Mouse (Mus musculus): Measurements from ENCODE around the gene Gas1. TPM values are rescaled to one million over a fixed set of nuclear protein-coding genes. Genes with fewer than 3 reads are reported as not detected.

Gene Gas1
- polyA plus RNA-seq, 1 experiment from 2014 or later, result 62.4 TPM

DNA sequence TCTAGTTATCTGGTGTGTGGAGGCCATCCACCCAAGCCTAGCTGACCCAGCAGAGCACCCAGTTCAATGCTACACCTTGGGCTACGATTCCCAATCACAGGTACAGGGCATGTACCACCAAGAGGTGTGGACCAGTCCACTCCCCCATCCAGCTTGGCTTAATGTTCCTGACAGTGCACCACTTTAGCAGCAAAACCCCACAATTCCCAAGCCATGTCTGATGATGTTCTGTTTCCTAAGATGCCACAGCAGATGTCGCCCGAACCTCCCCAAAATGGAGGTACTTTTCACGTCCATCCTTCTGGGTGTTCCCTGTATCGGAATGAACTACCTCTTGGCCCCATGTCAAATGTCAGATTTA lies 42.7 kb downstream of the Gas1 start:
- H3K36me3 ChIP-seq (ENCODE audit: control insufficient read depth, insufficient read depth, low read length), result no peaks in the 10 kb centered on the region
- DNase-seq (ENCODE audit: low spot score) (no peak), ATAC-seq (ENCODE audit: low FRiP score, low TSS enrichment) (no peak)
- H3K4me1 ChIP-seq (replicated peaks; ENCODE audit: control insufficient read depth, insufficient read depth), result no peaks in the 10 kb centered on the region
- WGBS, result 90% methylated on average over 5 of the region's 5 CpGs
- no peaks in the 10 kb centered on the region for H3K27me3 ChIP-seq (ENCODE audit: control insufficient read depth, insufficient read depth, low read length)
- no peak overlapping the region for H3K27ac ChIP-seq (replicated peaks)
- no peak overlapping the region for H3K4me3 ChIP-seq (ENCODE audit: low read depth, low read length)
- TF ChIP-seq CTCF (IDR thresholded peaks at IDR 0.05; ENCODE audit: low read depth) (no peak), EP300 (optimal IDR thresholded peaks at IDR 0.05) (no peak)
- H3K4me2 ChIP-seq (replicated peaks; ENCODE audit: low read depth), result no peak overlapping the region
- no peaks in the 10 kb centered on the region for H3K9me3 ChIP-seq (ENCODE audit: control insufficient read depth, low read length)
- H3K9ac ChIP-seq (ENCODE audit: low read length), result no peak overlapping the region

DNA sequence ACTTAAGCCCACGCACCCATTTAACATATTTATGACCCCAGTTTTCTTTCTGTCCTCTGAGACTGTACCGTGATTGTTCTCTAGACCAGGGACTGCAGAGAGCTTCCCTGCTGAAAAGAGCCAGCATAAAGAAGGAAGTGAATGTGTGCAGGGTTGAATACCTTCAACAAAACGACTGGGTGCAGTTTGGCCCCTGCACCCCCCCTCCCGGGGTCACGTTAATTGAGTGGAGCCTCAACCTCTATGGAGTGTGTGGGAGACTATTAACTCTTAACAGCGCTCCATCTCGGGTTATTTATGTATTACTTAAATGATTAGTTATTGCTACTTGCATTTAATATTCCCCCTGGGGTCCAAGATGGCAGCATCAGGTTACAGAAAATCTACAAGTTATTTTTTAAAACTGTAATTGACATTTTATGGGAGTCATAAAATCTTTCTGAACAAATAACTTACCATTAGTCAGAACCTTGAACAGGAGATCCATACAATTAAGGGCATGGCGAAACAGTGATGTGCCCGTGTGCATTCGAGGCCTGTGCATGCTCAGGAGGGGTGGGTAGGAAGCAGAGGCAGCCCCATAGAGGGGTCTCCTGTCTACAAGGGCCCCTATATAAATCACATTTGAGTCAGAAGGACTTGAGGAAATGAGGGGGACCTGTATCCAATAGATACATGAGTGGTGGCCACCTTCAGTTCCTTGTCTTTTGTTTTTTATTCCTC lies 43.3 kb downstream of the Gas1 start:
- Histone ChIP-seq H3K9ac (ENCODE audit: low read length) (no peak overlapping the region), H3K4me2 (replicated peaks; ENCODE audit: low read depth) (no peak overlapping the region), H3K9me3 (ENCODE audit: control insufficient read depth, low read length) (no peaks in the 10 kb centered on the region), H3K4me3 (ENCODE audit: low read depth, low read length) (no peak overlapping the region), H3K27me3 (ENCODE audit: control insufficient read depth, insufficient read depth, low read length) (no peaks in the 10 kb centered on the region), H3K4me1 (replicated peaks; ENCODE audit: control insufficient read depth, insufficient read depth) (no peaks in the 10 kb centered on the region), H3K27ac (replicated peaks) (no peak overlapping the region), H3K36me3 (ENCODE audit: control insufficient read depth, insufficient read depth, low read length) (no peaks in the 10 kb centered on the region)
- DNase-seq (ENCODE audit: low spot score) (no peak), ATAC-seq (ENCODE audit: low FRiP score, low TSS enrichment) (no peak)
- 53% methylated on average over 10 of the region's 10 CpGs for WGBS
- TF ChIP-seq EP300 (optimal IDR thresholded peaks at IDR 0.05), result no peak
- no peak for TF ChIP-seq CTCF (IDR thresholded peaks at IDR 0.05; ENCODE audit: low read depth)

- Histone ChIP-seq H3K4me2 (replicated peaks; ENCODE audit: low read depth) (no peak overlapping the region), H3K27ac (replicated peaks) (no peak overlapping the region), H3K4me3 (ENCODE audit: low read depth, low read length) (no peak overlapping the region), H3K9me3 (ENCODE audit: control insufficient read depth, low read length) (no peaks in the 10 kb centered on the region), H3K36me3 (ENCODE audit: control insufficient read depth, insufficient read depth, low read length) (no peaks in the 10 kb centered on the region), H3K9ac (ENCODE audit: low read length) (no peak overlapping the region), H3K4me1 (replicated peaks; ENCODE audit: control insufficient read depth, insufficient read depth) (no peaks in the 10 kb centered on the region), H3K27me3 (ENCODE audit: control insufficient read depth, insufficient read depth, low read length) (no peaks in the 10 kb centered on the region)
- TF ChIP-seq CTCF (IDR thresholded peaks at IDR 0.05; ENCODE audit: low read depth), result no peak
- TF ChIP-seq EP300 (optimal IDR thresholded peaks at IDR 0.05), result no peak
- 63% methylated on average over 13 of the region's 13 CpGs for WGBS
- no peak for DNase-seq (ENCODE audit: low spot score)
- ATAC-seq (ENCODE audit: low FRiP score, low TSS enrichment), result no peak
Measured at GRCm38 (mm10) chr13:60131771-60132170, 45.4 kb downstream of the Gas1 start.

DNA sequence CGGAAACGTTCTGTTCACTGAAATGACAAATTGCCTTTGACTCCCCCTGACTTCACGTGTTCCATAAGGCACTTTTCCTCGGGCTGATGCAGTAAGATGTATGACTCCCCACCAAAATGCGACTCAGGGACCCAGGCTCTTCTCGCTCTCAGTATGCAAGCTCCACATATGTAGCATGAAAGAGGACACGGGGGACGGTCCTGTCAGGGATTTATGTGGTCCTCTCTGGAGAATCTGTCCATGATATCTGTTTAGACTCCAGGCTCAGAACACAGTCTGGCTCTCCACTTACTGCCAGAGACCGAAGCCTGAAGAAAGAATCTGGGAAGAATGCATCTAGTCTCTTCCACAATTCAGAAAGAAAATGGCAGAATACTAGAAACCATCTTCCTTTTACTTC lies 47.6 kb downstream of the Gas1 start:
- DNase-seq (ENCODE audit: low spot score) (no peak), ATAC-seq (ENCODE audit: low FRiP score, low TSS enrichment) (no peak)
- Histone ChIP-seq H3K27ac (replicated peaks) (no peak overlapping the region), H3K27me3 (ENCODE audit: control insufficient read depth, insufficient read depth, low read length) (no peaks in the 10 kb centered on the region), H3K4me1 (replicated peaks; ENCODE audit: control insufficient read depth, insufficient read depth) (no peaks in the 10 kb centered on the region), H3K36me3 (ENCODE audit: control insufficient read depth, insufficient read depth, low read length) (no peaks in the 10 kb centered on the region), H3K9me3 (ENCODE audit: control insufficient read depth, low read length) (no peaks in the 10 kb centered on the region), H3K9ac (ENCODE audit: low read length) (no peak overlapping the region), H3K4me2 (replicated peaks; ENCODE audit: low read depth) (no peak overlapping the region), H3K4me3 (ENCODE audit: low read depth, low read length) (no peak overlapping the region)
- no peak for TF ChIP-seq EP300 (optimal IDR thresholded peaks at IDR 0.05)
- no peak for TF ChIP-seq CTCF (IDR thresholded peaks at IDR 0.05; ENCODE audit: low read depth)
- WGBS, result 39% methylated on average over 9 of the region's 9 CpGs

- Histone ChIP-seq H3K4me2 (replicated peaks; ENCODE audit: low read depth) (no peak overlapping the region), H3K27me3 (ENCODE audit: control insufficient read depth, insufficient read depth, low read length) (no peaks in the 10 kb centered on the region), H3K9me3 (ENCODE audit: control insufficient read depth, low read length) (no peaks in the 10 kb centered on the region), H3K9ac (ENCODE audit: low read length) (no peak overlapping the region), H3K4me1 (replicated peaks; ENCODE audit: control insufficient read depth, insufficient read depth) (no peaks in the 10 kb centered on the region), H3K27ac (replicated peaks) (no peak overlapping the region), H3K4me3 (ENCODE audit: low read depth, low read length) (no peak overlapping the region), H3K36me3 (ENCODE audit: control insufficient read depth, insufficient read depth, low read length) (no peaks in the 10 kb centered on the region)
- 66% methylated on average over 19 of the region's 19 CpGs for WGBS
- TF ChIP-seq CTCF (IDR thresholded peaks at IDR 0.05; ENCODE audit: low read depth) (no peak), EP300 (optimal IDR thresholded peaks at IDR 0.05) (no peak)
- ATAC-seq (ENCODE audit: low FRiP score, low TSS enrichment), result no peak
- DNase-seq (ENCODE audit: low spot score), result no peak
Measured at GRCm38 (mm10) chr13:60126338-60126737, 50.8 kb downstream of the Gas1 start.

GRCm38 (mm10) chr13:60125501-60126305 lies 51.5 kb downstream of the Gas1 start:
- Histone ChIP-seq H3K27me3 (ENCODE audit: control insufficient read depth, insufficient read depth, low read length) (no peaks in the 10 kb centered on the region), H3K36me3 (ENCODE audit: control insufficient read depth, insufficient read depth, low read length) (no peaks in the 10 kb centered on the region), H3K9me3 (ENCODE audit: control insufficient read depth, low read length) (no peaks in the 10 kb centered on the region), H3K4me1 (replicated peaks; ENCODE audit: control insufficient read depth, insufficient read depth) (no peaks in the 10 kb centered on the region), H3K4me2 (replicated peaks; ENCODE audit: low read depth) (no peak overlapping the region), H3K27ac (replicated peaks) (no peak overlapping the region), H3K4me3 (ENCODE audit: low read depth, low read length) (no peak overlapping the region), H3K9ac (ENCODE audit: low read length) (no peak overlapping the region)
- no peak for DNase-seq (ENCODE audit: low spot score)
- ATAC-seq (ENCODE audit: low FRiP score, low TSS enrichment), result no peak
- TF ChIP-seq EP300 (optimal IDR thresholded peaks at IDR 0.05) (no peak), CTCF (IDR thresholded peaks at IDR 0.05; ENCODE audit: low read depth) (no peak)
- 55% methylated on average over 13 of the region's 13 CpGs for WGBS

Measured in stomach, postnatal 0 days (tissue).